Mouse (Mus musculus) urinary bladder, adult 2 months (tissue): ENCODE measurements around the gene Dnm3. TPM values are rescaled to one million over a fixed set of nuclear protein-coding genes. Genes with fewer than 3 reads are reported as not detected.
"Not testable (repeated sequence)": the region's sequence is repeated elsewhere in the genome, so short reads cannot be mapped to it uniquely, and the experiment has no call there.

Experiments used
- DNase-seq: peaks from one replicate; pipeline ENCODE4 v3.0.0; 2022; ENCODE audit warnings: low spot score
- polyA plus RNA-seq: library from polyadenylated mRNA; depleted of rRNA; stranded (reverse); fragments of >200 nt; gene quantifications from 2 replicates; pipeline ENCODE4 v1.2.3, GENCODE M21; 2012

Dnm3 gene
- polyA plus RNA-seq, 1 experiment, result 4.2 TPM

GRCm38 (mm10) chr1:162428904-162429303 is 48.9 kb downstream of the Dnm3 start:
- DNase-seq, result no peak

DNA sequence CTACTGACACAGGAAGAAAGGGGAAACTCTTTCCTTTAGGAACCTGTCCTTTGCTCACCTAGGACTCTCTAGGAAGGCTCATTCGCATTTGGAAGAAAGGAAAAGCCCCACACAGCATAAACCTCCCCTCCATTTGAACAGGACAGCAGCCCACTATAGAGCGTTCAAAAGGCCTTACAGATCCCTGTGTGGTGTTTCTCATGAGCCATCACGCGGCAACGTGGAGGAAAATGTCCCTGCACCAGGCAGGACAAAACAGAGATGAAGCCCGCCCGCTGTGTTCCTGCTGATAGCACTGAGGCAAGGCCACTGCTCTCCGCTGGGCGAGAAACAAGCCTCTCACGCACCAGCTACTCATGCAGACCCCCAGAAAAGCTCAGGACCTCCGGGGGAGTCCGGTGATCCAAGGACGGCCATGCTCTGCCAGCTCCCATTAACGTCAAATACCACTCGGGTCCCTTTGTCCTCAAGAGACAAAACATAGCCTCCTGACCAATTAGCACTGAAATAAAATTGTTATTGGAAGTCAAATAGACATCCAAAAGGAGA is 51.8 kb downstream of the Dnm3 start:
- no peak for DNase-seq

- no peak for DNase-seq
These were observed 55.0 kb downstream of the Dnm3 start for GRCm38 (mm10) chr1:162422826-162423225.

DNA sequence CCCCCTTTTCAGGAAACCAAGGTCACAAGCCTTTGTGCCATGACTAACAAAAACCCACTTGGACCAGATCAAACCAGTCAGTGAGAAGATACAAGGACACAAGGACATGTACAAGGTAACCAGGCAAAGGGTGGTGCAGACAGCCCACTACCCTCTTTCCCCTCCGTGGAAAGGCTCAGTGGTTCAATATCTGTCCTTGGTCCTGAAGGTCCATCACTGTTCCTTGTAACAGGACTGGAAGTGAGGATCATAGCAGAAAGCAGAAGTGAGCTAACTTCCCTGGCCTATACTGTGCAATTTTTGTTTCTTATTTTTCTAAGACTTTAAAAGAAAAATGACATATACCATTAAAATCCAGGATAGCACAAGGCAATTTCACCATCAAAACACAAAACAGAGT is 64.0 kb downstream of the Dnm3 start:
- no peak for DNase-seq

- DNase-seq, result no peak
These were observed 64.9 kb downstream of the Dnm3 start for GRCm38 (mm10) chr1:162412787-162413429.

GRCm38 (mm10) chr1:162410207-162410965 is 67.4 kb downstream of the Dnm3 start:
- DNase-seq, result no peak

DNA sequence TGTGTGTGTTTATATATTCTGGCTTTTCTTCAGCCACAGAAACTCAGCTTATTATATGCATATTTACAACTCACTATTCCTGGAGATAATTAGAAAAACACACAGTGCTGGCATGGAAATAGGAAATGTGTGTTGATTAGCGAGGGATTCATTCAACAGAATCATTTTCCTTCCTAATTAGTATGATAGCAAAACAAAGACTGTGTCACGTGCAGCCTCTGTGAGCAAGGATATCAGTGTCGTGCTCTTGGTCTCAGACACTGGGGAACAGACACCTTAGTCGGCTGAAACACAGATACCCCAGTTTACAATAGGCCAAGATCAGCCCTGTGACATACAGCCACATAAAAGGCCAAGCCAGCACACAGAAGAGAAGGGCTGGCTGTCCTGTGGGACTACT is 83.3 kb downstream of the Dnm3 start:
- no peak for DNase-seq

GRCm38 (mm10) chr1:162388442-162389165 is 89.2 kb downstream of the Dnm3 start:
- DNase-seq, result no peak

DNA sequence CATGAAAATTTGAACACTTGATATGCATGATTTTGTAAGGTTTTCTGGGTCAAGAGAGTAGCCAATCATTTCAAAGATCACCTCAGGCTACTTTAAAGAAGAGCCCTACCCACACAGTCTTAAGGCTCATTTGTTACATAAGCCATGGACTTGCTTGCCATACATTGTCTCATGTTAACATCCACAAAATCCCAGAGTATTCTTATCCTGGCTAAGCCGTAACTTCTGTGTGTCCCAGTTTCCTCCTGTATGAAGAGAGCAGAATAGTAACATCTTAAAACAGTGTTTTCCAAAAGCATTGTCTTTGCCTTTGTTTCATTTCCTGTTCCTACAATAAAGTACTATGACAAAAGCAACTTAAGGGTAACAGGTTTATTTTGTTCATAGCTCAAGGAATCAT is 104.8 kb downstream of the Dnm3 start:
- DNase-seq, result not testable (repeated sequence)

DNA sequence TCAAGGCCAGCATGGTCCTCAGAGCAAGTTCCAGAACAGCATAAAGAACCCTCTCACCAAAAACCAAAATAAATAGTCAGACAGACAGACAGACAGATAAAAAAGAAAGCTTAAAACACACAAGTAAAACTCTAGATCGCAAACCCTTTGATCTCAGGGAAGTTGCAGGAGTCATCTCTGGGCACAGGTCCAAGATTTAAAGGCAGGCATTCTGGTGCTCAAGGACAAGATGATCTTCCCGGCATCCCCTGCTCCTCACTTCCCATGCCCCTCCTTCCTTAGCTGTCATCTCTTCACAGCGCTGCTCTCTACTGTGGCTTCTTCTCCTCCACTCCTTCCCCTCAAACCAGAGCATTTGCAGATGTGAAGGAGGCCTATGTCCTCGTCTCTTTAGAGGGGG is 108.1 kb downstream of the Dnm3 start:
- DNase-seq, result no peak

DNA sequence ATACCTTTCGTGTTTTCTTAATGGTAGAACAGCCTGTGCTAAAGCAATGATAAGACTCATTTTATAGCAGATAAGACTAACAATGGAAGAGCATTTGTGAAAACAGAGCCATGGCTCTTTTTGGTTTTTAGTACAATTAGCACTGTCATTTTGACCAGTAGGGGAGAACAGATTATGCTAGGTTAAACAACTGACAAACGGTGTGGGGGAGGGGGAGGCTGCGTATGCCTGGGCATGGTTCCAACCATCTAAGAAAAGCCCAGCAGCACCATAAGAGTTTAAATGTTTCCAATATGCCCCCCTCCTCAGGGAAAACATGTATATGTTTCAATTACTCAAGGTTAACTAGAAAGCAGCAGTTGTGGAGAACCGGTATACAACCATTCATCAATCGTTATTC is 115.9 kb downstream of the Dnm3 start:
- no peak for DNase-seq

DNA sequence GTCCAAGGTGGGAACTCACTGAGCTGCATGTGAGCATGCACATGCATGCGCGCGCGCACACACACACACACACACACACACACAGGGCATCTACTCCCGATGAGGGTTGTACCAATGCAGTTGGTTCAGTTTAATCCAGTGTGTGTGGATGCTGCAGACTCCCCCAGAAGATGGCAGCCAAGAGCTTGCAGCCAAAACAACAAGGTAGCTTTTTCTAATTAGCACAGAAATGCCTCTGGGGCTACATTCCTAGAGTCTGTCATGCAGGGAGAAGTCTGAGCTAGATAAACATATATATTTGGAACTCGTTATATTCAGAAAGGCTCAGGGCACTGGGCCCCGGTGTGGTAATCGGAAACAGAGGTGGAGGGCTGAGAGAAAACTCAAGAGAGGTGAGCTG is 118.6 kb downstream of the Dnm3 start:
- DNase-seq, result peak; percentile 25

GRCm38 (mm10) chr1:162358036-162358435 is 119.8 kb downstream of the Dnm3 start:
- no peak for DNase-seq

DNA sequence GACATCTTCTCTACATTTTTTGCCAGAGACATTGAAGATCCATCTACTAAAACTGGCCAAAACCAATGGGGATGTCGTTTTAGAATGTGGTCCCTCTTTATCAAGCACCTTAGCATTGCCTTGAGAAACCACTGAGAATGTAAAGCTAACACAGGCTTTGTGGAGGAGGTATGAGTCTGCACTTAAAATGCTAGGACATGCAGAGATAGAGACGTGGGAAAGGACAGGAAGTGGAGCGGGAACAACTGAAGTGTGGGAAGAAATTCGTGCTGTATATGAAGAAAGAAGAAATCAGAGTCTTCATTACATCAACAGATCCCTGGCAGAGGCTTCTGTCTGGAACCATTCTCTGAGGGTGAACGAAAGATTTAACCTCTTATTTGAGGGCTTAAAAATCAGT is 121.4 kb downstream of the Dnm3 start:
- DNase-seq, result no peak

DNA sequence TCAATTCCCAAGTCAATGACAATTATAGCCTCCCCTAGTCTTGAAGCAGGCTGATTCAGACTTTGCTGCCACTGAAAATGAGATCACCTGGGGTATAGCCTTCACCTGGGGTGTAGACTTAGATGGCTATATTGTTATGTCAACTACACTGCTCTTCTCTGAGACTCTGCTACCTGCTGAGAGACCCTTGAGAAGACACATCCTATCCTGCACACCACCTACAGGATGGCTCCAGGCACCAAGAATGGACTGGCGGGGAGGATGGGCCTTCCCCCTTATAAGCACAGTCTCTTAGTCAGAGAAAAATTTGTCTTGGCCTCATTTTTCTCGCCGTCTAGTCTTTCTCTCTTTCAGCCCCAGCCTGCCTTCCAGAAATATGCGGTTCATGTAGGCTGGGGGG is 123.1 kb downstream of the Dnm3 start:
- DNase-seq, result no peak

DNA sequence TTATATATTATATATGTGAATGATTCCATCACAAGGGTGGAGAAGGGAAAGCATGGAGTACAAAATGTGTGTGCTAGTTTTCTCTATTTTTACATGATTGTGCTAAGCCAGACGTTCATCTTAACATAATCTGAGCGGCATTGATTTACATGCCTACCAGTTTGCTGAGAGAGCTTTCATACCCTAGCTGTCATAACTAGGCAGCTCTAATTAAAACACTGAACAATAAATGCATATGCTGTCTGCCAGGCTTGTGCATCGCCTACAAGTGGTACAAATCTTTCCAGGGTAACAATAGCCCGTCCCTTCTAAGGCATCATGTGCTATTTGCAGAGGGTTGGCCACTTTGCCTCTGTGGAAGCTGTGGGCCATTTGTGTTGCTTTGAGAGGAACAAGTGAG is 124.0 kb downstream of the Dnm3 start:
- no peak for DNase-seq

GRCm38 (mm10) chr1:162349306-162349705 is 128.5 kb downstream of the Dnm3 start:
- DNase-seq, result no peak

- no peak for DNase-seq
These were observed 131.3 kb downstream of the Dnm3 start for GRCm38 (mm10) chr1:162346456-162347011.

GRCm38 (mm10) chr1:162337170-162337569 is 140.7 kb downstream of the Dnm3 start:
- no peak for DNase-seq

GRCm38 (mm10) chr1:162336640-162337039 is 141.2 kb downstream of the Dnm3 start:
- DNase-seq, result no peak

DNA sequence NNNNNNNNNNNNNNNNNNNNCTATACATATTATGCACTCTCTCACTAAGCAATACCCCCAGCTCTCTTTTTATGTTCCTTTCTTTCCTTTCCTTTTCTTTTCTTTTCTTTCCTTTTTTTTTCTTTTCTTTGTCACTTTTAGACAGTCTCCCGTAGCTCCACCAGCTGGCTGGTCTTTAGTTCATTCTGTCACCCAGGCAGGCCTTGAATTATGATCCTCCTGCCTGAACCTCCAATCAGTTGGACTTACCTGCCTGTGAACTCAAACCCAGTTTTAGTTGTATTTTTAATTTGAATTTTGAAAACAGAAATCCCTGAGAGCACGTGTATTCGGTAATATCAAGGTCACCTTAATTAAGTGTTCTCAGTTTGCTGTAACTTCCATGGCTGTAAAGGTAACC is 141.6 kb downstream of the Dnm3 start:
- DNase-seq, result no peak

DNA sequence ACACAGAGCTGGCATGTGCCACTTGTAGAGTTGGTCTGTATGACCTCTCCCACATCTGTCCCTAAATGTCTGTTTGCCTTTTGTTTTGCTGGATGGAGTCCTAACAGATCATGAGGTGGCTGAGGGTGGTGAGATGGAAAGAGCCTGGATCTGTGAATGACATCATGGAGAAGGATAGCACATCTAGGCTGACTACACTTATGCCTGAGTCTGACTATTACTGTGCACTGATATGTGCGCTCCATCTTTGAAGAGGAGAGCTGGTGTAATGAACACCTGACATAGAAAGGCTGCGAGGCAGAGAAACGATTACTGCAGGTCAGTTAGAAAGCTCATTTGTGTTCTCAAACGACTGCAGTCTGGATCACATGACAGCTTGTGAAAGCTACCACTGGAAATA is 149.2 kb downstream of the Dnm3 start:
- DNase-seq, result no peak
